Mouse (Mus musculus) small intestine, adult 2 months (tissue): ENCODE results near the gene Kcnj3.

Experiments used
- CTCF ChIP-seq: fragments of 200-500 bp; IDR thresholded peaks from 2 replicates; pipeline ENCODE4 v1.5.1; 2012; ENCODE audit warnings: low read depth, mild to moderate bottlenecking, control low read depth, inconsistent platforms, low read length, moderate library complexity, mixed read lengths; ENCODE audit not compliant: insufficient replicate concordance, insufficient read length; ENCODE audit errors: extremely low read depth
- POLR2A ChIP-seq: fragments of 200-500 bp; IDR thresholded peaks from 2 replicates; pipeline ENCODE4 v1.6.1; 2012; ENCODE audit warnings: low read depth, mild to moderate bottlenecking, control low read depth, inconsistent platforms, low read length, moderate library complexity

DNA sequence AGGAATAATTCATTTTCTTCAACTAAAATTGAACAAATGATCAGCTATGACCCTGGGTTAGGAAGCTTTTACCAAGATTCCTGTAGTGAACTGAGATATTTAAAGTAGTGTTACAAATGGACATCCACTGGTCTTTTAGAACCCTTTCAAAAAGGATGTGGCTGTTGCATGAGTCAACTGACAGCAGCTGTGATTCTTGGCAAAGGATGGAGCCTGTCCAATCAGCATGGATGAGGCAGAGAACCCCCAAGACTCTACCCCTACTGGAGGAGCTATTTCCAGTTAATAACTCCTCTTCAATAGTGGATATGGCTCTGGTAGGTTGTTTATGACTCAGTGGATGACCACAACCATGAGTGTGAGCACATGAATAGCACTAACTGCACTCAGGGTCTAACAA lies 81.5 kb downstream of the Kcnj3 start:
- TF ChIP-seq CTCF, result no peak
- TF ChIP-seq POLR2A, result no peak
